Mouse (Mus musculus): ENCODE data around the gene Pdgfc. TPM values are rescaled to one million over a fixed set of nuclear protein-coding genes. Genes with fewer than 3 reads are reported as not detected.
"Not testable (repeated sequence)": the region's sequence is repeated elsewhere in the genome, so short reads cannot be mapped to it uniquely, and the experiment has no call there.

Pdgfc gene
- polyA plus RNA-seq, 1 experiment from 2014 or later = 7.3 TPM

GRCm38 (mm10) chr3:81110968-81111367 lies 74.8 kb downstream of the Pdgfc start:
- no peak overlapping the region for H3K4me2 ChIP-seq
- H3K9ac ChIP-seq = no peak overlapping the region
- 68% methylated on average over 1 of the region's 1 CpGs for WGBS
- H3K27ac ChIP-seq (ENCODE audit: poor library complexity, severe bottlenecking) = no peak overlapping the region
- H3K9me3 ChIP-seq (replicated peaks) = no peaks in the 10 kb centered on the region
- no peak for ATAC-seq (ENCODE audit: insufficient number of reproducible peaks, low FRiP score)
- H3K4me3 ChIP-seq = no peak overlapping the region
- H3K27me3 ChIP-seq (replicated peaks) = no peaks in the 10 kb centered on the region
- no peaks in the 10 kb centered on the region for H3K4me1 ChIP-seq (replicated peaks)
- no peaks in the 10 kb centered on the region for H3K36me3 ChIP-seq

GRCm38 (mm10) chr3:81112892-81113291 lies 76.7 kb downstream of the Pdgfc start:
- Histone ChIP-seq H3K9ac (no peak overlapping the region), H3K27me3 (replicated peaks) (no peaks in the 10 kb centered on the region), H3K36me3 (no peaks in the 10 kb centered on the region), H3K9me3 (replicated peaks) (no peaks in the 10 kb centered on the region), H3K4me1 (replicated peaks) (no peaks in the 10 kb centered on the region), H3K4me3 (no peak overlapping the region), H3K27ac (ENCODE audit: poor library complexity, severe bottlenecking) (no peak overlapping the region), H3K4me2 (no peak overlapping the region)
- ATAC-seq (ENCODE audit: insufficient number of reproducible peaks, low FRiP score) = no peak
- WGBS = 97% methylated on average over 3 of the region's 3 CpGs

GRCm38 (mm10) chr3:81120664-81121063 lies 84.4 kb downstream of the Pdgfc start:
- Histone ChIP-seq H3K27ac (ENCODE audit: poor library complexity, severe bottlenecking) (no peak overlapping the region), H3K9ac (no peak overlapping the region), H3K4me1 (replicated peaks) (no peaks in the 10 kb centered on the region), H3K4me2 (no peak overlapping the region), H3K9me3 (replicated peaks) (no peaks in the 10 kb centered on the region), H3K36me3 (no peaks in the 10 kb centered on the region), H3K4me3 (no peak overlapping the region), H3K27me3 (replicated peaks) (no peaks in the 10 kb centered on the region)
- 75% methylated on average over 1 of the region's 1 CpGs for WGBS
- no peak for ATAC-seq (ENCODE audit: insufficient number of reproducible peaks, low FRiP score)

- no peaks in the 10 kb centered on the region for H3K9me3 ChIP-seq (replicated peaks)
- no peak for ATAC-seq (ENCODE audit: insufficient number of reproducible peaks, low FRiP score)
- H3K27ac ChIP-seq (ENCODE audit: poor library complexity, severe bottlenecking) = no peak overlapping the region
- WGBS = 87% methylated on average over 1 of the region's 1 CpGs
- no peak overlapping the region for H3K9ac ChIP-seq
- H3K4me2 ChIP-seq = no peak overlapping the region
- no peak overlapping the region for H3K4me3 ChIP-seq
- H3K36me3 ChIP-seq = no peaks in the 10 kb centered on the region
- H3K27me3 ChIP-seq (replicated peaks) = no peaks in the 10 kb centered on the region
- peaks cover 1% of the 10 kb centered on the region; the same call in 1 of the 2 replicates for H3K4me1 ChIP-seq (replicated peaks)
These were observed 85.5 kb downstream of the Pdgfc start for GRCm38 (mm10) chr3:81121731-81122130.

- ATAC-seq (ENCODE audit: insufficient number of reproducible peaks, low FRiP score) = no peak
- H3K36me3 ChIP-seq = no peaks in the 10 kb centered on the region
- H3K9me3 ChIP-seq (replicated peaks) = no peaks in the 10 kb centered on the region
- 78% methylated on average over 3 of the region's 3 CpGs for WGBS
- H3K27ac ChIP-seq (ENCODE audit: poor library complexity, severe bottlenecking) = no peak overlapping the region
- H3K4me2 ChIP-seq = no peak overlapping the region
- peaks cover 4% of the 10 kb centered on the region; the same call in 1 of the 2 replicates for H3K4me1 ChIP-seq (replicated peaks)
- H3K9ac ChIP-seq = no peak overlapping the region
- no peak overlapping the region for H3K4me3 ChIP-seq
- no peaks in the 10 kb centered on the region for H3K27me3 ChIP-seq (replicated peaks)
These were observed 87.2 kb downstream of the Pdgfc start for GRCm38 (mm10) chr3:81123461-81123860.

GRCm38 (mm10) chr3:81127013-81127412 lies 90.8 kb downstream of the Pdgfc start:
- Histone ChIP-seq H3K36me3 (no peaks in the 10 kb centered on the region), H3K27ac (ENCODE audit: poor library complexity, severe bottlenecking) (no peak overlapping the region; the same call in 1 of the 2 replicates), H3K4me1 (replicated peaks) (peaks cover 4% of the 10 kb centered on the region; the same call in 1 of the 2 replicates), H3K9ac (no peak overlapping the region), H3K4me3 (no peak overlapping the region), H3K4me2 (no peak overlapping the region), H3K9me3 (replicated peaks) (no peaks in the 10 kb centered on the region), H3K27me3 (replicated peaks) (no peaks in the 10 kb centered on the region)
- WGBS = 39% methylated on average over 2 of the region's 2 CpGs
- no peak for ATAC-seq (ENCODE audit: insufficient number of reproducible peaks, low FRiP score)

GRCm38 (mm10) chr3:81136985-81137384 lies 100.8 kb downstream of the Pdgfc start:
- Histone ChIP-seq H3K4me2 (no peak overlapping the region), H3K4me1 (replicated peaks) (no peaks in the 10 kb centered on the region), H3K9me3 (replicated peaks) (no peaks in the 10 kb centered on the region), H3K27ac (ENCODE audit: poor library complexity, severe bottlenecking) (no peak overlapping the region), H3K36me3 (no peaks in the 10 kb centered on the region), H3K4me3 (no peak overlapping the region), H3K9ac (no peak overlapping the region), H3K27me3 (replicated peaks) (no peaks in the 10 kb centered on the region)
- 76% methylated on average over 3 of the region's 3 CpGs for WGBS
- ATAC-seq (ENCODE audit: insufficient number of reproducible peaks, low FRiP score) = no peak

GRCm38 (mm10) chr3:81138030-81138429 lies 101.8 kb downstream of the Pdgfc start:
- H3K4me3 ChIP-seq, H3K4me2 ChIP-seq: not testable (repeated sequence)
- WGBS = 80% methylated on average over 1 of the region's 1 CpGs

GRCm38 (mm10) chr3:81143730-81144129 lies 107.5 kb downstream of the Pdgfc start:
- Histone ChIP-seq H3K4me2 (no peak overlapping the region), H3K9ac (no peak overlapping the region), H3K27ac (ENCODE audit: poor library complexity, severe bottlenecking) (no peak overlapping the region), H3K27me3 (replicated peaks) (no peaks in the 10 kb centered on the region), H3K4me1 (replicated peaks) (no peaks in the 10 kb centered on the region), H3K9me3 (replicated peaks) (no peaks in the 10 kb centered on the region), H3K4me3 (no peak overlapping the region), H3K36me3 (no peaks in the 10 kb centered on the region)
- no peak for ATAC-seq (ENCODE audit: insufficient number of reproducible peaks, low FRiP score)

More at GRCm38 (mm10) chr3:81138030-81138429, 101.8 kb downstream of the Pdgfc start:
- H3K9me3 ChIP-seq (replicated peaks); H3K27ac ChIP-seq (ENCODE audit: poor library complexity, severe bottlenecking); H3K9ac ChIP-seq; H3K4me1 ChIP-seq (replicated peaks); ATAC-seq (ENCODE audit: insufficient number of reproducible peaks, low FRiP score); H3K36me3 ChIP-seq; H3K27me3 ChIP-seq (replicated peaks): not testable (repeated sequence)

- Histone ChIP-seq H3K9ac (no peak overlapping the region), H3K27ac (ENCODE audit: poor library complexity, severe bottlenecking) (no peak overlapping the region), H3K36me3 (no peaks in the 10 kb centered on the region), H3K27me3 (replicated peaks) (no peaks in the 10 kb centered on the region), H3K4me3 (no peak overlapping the region), H3K4me2 (no peak overlapping the region), H3K4me1 (replicated peaks) (no peaks in the 10 kb centered on the region), H3K9me3 (replicated peaks) (no peaks in the 10 kb centered on the region)
- WGBS = 67% methylated on average over 3 of the region's 3 CpGs
- no peak for ATAC-seq (ENCODE audit: insufficient number of reproducible peaks, low FRiP score)
These were observed 112.9 kb downstream of the Pdgfc start for GRCm38 (mm10) chr3:81149109-81149521.

GRCm38 (mm10) chr3:81150228-81150627 lies 114.0 kb downstream of the Pdgfc start:
- no peaks in the 10 kb centered on the region for H3K27me3 ChIP-seq (replicated peaks)
- H3K4me3 ChIP-seq = no peak overlapping the region
- ATAC-seq (ENCODE audit: insufficient number of reproducible peaks, low FRiP score) = no peak
- H3K4me1 ChIP-seq (replicated peaks) = no peaks in the 10 kb centered on the region
- no peak overlapping the region for H3K4me2 ChIP-seq
- no peak overlapping the region for H3K27ac ChIP-seq (ENCODE audit: poor library complexity, severe bottlenecking)
- H3K36me3 ChIP-seq = no peaks in the 10 kb centered on the region
- no peak overlapping the region for H3K9ac ChIP-seq
- no peaks in the 10 kb centered on the region for H3K9me3 ChIP-seq (replicated peaks)

- ATAC-seq (ENCODE audit: insufficient number of reproducible peaks, low FRiP score) = no peak
- 60% methylated on average over 1 of the region's 1 CpGs for WGBS
- H3K27ac ChIP-seq (ENCODE audit: poor library complexity, severe bottlenecking) = no peak overlapping the region
- H3K4me2 ChIP-seq = no peak overlapping the region
- H3K4me1 ChIP-seq (replicated peaks) = no peaks in the 10 kb centered on the region
- H3K9me3 ChIP-seq (replicated peaks) = no peaks in the 10 kb centered on the region
- no peaks in the 10 kb centered on the region for H3K27me3 ChIP-seq (replicated peaks)
- no peaks in the 10 kb centered on the region for H3K36me3 ChIP-seq
- H3K4me3 ChIP-seq = no peak overlapping the region
- no peak overlapping the region for H3K9ac ChIP-seq
These were observed 118.2 kb downstream of the Pdgfc start for GRCm38 (mm10) chr3:81154420-81154819.
